Mouse (Mus musculus) B cell, adult 67 days (primary cell): Measurements from ENCODE around the gene Ptges. TPM values are rescaled to one million over a fixed set of nuclear protein-coding genes. Genes with fewer than 3 reads are reported as not detected.

ENCODE experiments used
- total RNA-seq, 2 experiments: library from RNA; stranded (reverse); gene quantifications; 4 replicates each; pipeline ENCODE4 v1.2.4; 2023

Ptges gene
- not detected for total RNA-seq

DNA sequence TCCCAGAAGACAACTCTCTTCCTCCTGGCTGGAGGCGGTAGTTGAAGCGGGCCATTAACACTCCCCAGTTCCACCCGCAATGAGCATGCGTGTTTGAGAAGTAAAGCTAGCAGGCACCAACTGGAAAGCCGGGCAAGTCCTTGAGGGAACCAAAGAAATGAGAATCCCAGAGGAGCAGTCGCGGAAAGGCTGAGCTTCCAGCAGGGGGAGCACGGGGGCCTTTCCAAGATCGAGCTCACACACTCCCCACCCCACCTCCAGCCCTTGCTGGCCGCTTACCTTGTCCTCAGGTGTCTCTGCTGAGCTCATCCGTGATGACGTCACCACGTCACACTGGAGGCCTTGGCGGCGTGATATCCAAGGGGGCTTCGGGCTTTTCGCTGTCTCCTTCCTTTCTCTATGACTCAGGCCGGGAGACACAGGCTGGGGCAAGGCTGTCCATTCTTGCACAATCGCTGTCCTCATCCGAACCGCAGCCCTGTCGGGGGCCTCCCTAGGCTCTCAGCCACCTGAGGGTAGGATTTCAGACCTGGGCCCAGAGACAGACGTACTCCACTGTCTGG is at the start of gene Ptges:
Gene Ptges (minus strand): TSS at position 381 of the 563 bp plus-strand sequence.

DNA sequence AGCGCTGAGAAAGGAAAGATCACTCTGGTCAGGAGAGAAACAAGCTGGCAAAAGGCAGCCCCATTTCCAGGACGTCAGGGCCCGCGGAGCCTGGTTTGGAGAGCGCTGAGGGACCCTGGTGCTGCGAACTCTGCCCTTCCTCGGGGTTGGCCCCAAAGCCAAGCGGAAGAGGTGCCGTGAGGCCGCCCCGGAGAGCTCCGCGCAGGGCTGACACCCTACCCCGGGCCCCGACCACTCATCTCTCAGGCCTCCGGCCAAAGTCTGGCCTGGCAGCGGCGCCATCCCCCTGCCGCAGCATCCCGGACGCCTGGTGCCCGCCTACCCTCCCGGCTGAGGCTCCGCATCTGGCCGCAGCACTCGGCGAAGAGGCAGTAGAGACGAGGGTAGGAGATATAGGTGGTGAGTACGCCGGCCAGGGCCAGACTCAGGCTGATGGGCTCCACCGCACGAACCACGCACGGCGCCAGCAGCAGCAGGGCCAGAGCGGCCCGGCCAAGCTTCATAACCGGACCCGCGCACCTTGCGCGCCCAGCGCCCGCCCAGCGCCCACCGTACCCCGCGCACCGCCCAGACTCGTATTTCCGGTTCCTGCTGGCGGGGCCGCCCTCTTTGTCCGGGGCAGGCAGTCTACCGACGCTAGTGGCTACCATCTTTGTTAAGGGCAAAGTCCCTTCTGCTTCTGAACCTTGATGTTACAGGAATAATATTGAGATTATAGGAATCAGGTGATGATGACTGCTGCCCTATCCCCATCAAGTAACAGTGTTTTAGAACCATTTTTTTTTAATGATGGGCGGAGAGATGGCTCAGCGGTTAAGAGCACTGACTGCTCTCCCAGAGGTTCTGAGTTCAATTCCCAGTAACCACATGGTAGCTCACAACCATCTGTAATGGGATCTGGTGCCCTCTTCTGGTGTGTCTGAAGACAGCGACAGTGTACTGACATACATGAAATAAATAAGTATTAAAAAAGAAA is 38.0 kb upstream of the Ptges start, which contains the start of gene Tor1a:
Gene Tor1a (minus strand): TSS at position 582 of the 976 bp plus-strand sequence.

DNA sequence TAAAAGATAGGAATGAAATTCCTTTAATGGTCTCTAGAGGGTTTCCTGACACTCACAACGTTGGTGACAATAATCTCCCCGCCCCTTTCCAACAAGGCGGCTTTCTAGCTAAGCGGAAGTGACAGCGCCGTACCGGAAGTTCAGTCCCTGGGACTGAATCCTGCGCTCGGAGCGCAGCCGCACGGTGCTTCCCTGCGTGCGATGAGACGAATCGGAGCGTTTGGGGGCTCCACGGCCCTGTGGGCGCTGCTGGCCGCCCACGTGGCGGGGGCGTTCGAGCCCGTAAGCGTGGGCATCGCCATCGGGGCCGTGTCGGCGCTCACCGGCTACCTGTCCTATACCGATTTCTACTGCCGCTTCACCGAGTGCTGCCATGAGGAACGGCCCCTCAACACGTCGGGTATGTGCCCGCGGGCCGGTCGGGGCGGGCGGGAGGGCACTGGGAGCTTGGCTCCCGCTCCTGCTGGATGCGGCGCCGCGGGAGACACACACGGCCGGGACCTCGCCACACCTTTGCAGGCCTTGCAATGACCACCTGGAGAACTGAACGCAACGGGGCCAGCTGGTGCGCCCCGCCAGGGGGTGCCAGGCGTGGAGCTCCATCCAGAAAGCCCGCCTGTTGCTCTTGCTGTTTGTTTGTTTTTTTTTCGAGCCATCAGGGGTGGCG is 23.3 kb upstream of the Ptges start, which contains the start of gene Tor1b:
Gene Tor1b (plus strand): TSS at position 136 of the 667 bp plus-strand sequence.

Other genes with a start within 250 kb of the Ptges start
- not detected for gene 1700001O22Rik, start 126.2 kb downstream of the Ptges start, total RNA-seq
- gene Ntmt1, start 122.0 kb downstream of the Ptges start, total RNA-seq, result 10 to 100 TPM; 32.5 to 35.7 TPM
- 10 to 100 TPM; 36.1 to 38.8 TPM for gene Asb6, start 99.5 kb downstream of the Ptges start, total RNA-seq
- under 1 TPM in 1 of 2 experiments, not detected in 1; 0.44 TPM for gene Prrx2, start 94.9 kb downstream of the Ptges start, total RNA-seq
- 10 to 100 TPM; 55.9 to 67.6 TPM for gene Tor1b, start 23.1 kb upstream of the Ptges start, total RNA-seq
- 10 to 100 TPM; 45.7 to 54.5 TPM for gene Tor1a, start 38.1 kb upstream of the Ptges start, total RNA-seq
- gene BC005624, start 52.3 kb upstream of the Ptges start, total RNA-seq, result 100 to 1,000 TPM; 113 to 118 TPM
- gene Usp20, start 52.4 kb upstream of the Ptges start, total RNA-seq, result 10 to 100 TPM; 20.3 to 27.3 TPM
- 100 to 1,000 TPM; 184 to 202 TPM for gene Fnbp1, start 212.1 kb upstream of the Ptges start, total RNA-seq
- 100 to 1,000 TPM in 1 of 2 experiments, 10 to 100 TPM in 1; 92.6 to 104 TPM for gene Gpr107, start 222.5 kb upstream of the Ptges start, total RNA-seq